Mouse (Mus musculus): Measurements from ENCODE around the gene Smyd2. TPM values are rescaled to one million over a fixed set of nuclear protein-coding genes. Genes with fewer than 3 reads are reported as not detected.

The Smyd2 gene
- polyA plus RNA-seq, 1 experiment = 46.3 TPM

- TF ChIP-seq CTCF (conservative IDR thresholded peaks at IDR 0.05; ENCODE audit: insufficient read depth, insufficient read length, low read depth, low read length) (no peak), POLR2A (IDR thresholded peaks at IDR 0.05; ENCODE audit: low read depth, low read length) (no peak)
- no peak overlapping the region for H3K4me3 ChIP-seq (ENCODE audit: insufficient read depth, low read depth, low read length)
- H3K27ac ChIP-seq (ENCODE audit: insufficient read depth, low read depth, low read length) = no peak overlapping the region
- H3K27me3 ChIP-seq (replicated peaks; ENCODE audit: control insufficient read depth, insufficient read depth, low read length) = no peaks in the 10 kb centered on the region
- no peaks in the 10 kb centered on the region for H3K36me3 ChIP-seq (ENCODE audit: control insufficient read depth, insufficient read depth, low read length)
- no peak for DNase-seq
- H3K4me1 ChIP-seq (ENCODE audit: control insufficient read depth, insufficient read depth, low read length) = peaks cover 5% of the 10 kb centered on the region; the same call in 1 of the 2 replicates
- 82% methylated on average over 3 of the region's 3 CpGs for WGBS
These were observed 2.4 kb downstream of the Smyd2 start for GRCm38 (mm10) chr1:189919756-189920155.

DNA sequence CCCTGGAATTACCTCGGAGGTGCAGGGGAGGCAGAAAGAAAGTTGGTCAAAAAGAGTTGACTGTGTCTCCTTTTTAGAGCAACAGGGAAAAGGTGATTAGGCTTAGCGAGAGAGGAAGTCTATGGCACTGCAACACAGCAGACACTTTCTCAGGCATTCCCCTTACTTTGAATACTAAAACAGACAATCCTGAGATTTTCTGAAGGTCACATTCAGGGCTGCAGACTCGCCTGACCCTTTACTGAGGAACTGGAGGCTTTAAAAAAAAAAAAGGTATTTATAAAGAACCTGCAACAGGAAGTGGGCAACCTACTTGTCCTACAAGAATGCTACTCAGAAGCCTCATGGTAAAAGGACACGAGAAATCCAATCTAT lies 5.0 kb downstream of the Smyd2 start:
- DNase-seq = no peak
- no peak overlapping the region for H3K27ac ChIP-seq (ENCODE audit: insufficient read depth, low read depth, low read length)
- WGBS = 70% methylated on average over 4 of the region's 4 CpGs
- no peaks in the 10 kb centered on the region for H3K27me3 ChIP-seq (replicated peaks; ENCODE audit: control insufficient read depth, insufficient read depth, low read length)
- TF ChIP-seq POLR2A (IDR thresholded peaks at IDR 0.05; ENCODE audit: low read depth, low read length) (no peak), CTCF (conservative IDR thresholded peaks at IDR 0.05; ENCODE audit: insufficient read depth, insufficient read length, low read depth, low read length) (no peak)
- H3K36me3 ChIP-seq (ENCODE audit: control insufficient read depth, insufficient read depth, low read length) = no peaks in the 10 kb centered on the region
- H3K4me1 ChIP-seq (ENCODE audit: control insufficient read depth, insufficient read depth, low read length) = no peaks in the 10 kb centered on the region
- H3K4me3 ChIP-seq (ENCODE audit: insufficient read depth, low read depth, low read length) = no peak overlapping the region

DNA sequence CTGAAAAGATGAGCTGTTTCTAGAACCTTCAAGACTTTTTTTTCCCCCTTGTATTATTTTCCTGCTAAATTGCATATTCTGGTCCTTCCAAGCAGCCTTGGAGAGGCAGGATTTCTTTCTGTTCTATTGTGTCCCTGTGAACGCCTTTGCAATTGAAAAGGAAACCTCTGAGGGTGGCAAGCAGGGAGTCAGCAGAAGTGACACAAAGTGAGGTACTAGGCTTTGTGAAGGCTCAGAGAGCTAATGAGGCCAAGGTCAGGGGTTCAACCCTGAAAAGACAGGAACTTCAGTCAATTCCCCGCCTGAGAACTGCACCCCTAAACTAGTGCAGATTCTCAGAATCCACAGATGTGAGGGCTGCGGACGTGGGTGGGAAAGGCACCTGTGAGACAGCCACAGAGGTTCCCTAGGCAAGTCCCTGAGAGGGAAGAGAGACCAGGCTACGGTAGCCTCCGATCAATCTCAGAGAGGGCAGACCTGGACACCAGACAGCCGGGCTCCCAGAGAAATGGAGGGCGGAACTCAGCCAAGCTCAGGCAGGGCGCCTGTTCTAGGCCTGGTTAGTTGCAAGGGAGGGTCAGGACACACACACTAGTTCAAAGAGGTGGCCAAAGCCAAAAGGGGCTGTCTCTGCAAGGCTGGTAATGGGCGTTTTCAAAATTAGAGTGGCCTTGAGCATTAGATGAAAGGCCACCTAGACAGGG lies 5.6 kb downstream of the Smyd2 start:
- Histone ChIP-seq H3K27ac (ENCODE audit: insufficient read depth, low read depth, low read length) (no peak overlapping the region), H3K4me3 (ENCODE audit: insufficient read depth, low read depth, low read length) (no peak overlapping the region), H3K27me3 (replicated peaks; ENCODE audit: control insufficient read depth, insufficient read depth, low read length) (no peaks in the 10 kb centered on the region), H3K4me1 (ENCODE audit: control insufficient read depth, insufficient read depth, low read length) (no peaks in the 10 kb centered on the region; the same call in 1 of the 2 replicates), H3K36me3 (ENCODE audit: control insufficient read depth, insufficient read depth, low read length) (no peaks in the 10 kb centered on the region)
- DNase-seq = no peak
- TF ChIP-seq CTCF (conservative IDR thresholded peaks at IDR 0.05; ENCODE audit: insufficient read depth, insufficient read length, low read depth, low read length) (no peak), POLR2A (IDR thresholded peaks at IDR 0.05; ENCODE audit: low read depth, low read length) (no peak)
- 85% methylated on average over 10 of the region's 10 CpGs for WGBS

GRCm38 (mm10) chr1:189913093-189913760 lies 8.9 kb downstream of the Smyd2 start:
- H3K27ac ChIP-seq (ENCODE audit: insufficient read depth, low read depth, low read length) = no peak overlapping the region
- H3K27me3 ChIP-seq (replicated peaks; ENCODE audit: control insufficient read depth, insufficient read depth, low read length) = no peaks in the 10 kb centered on the region
- WGBS = 92% methylated on average over 21 of the region's 21 CpGs
- TF ChIP-seq POLR2A (IDR thresholded peaks at IDR 0.05; ENCODE audit: low read depth, low read length) (no peak), CTCF (conservative IDR thresholded peaks at IDR 0.05; ENCODE audit: insufficient read depth, insufficient read length, low read depth, low read length) (no peak)
- peaks cover 3% of the 10 kb centered on the region for H3K4me1 ChIP-seq (ENCODE audit: control insufficient read depth, insufficient read depth, low read length)
- H3K36me3 ChIP-seq (ENCODE audit: control insufficient read depth, insufficient read depth, low read length) = no peaks in the 10 kb centered on the region
- no peak overlapping the region for H3K4me3 ChIP-seq (ENCODE audit: insufficient read depth, low read depth, low read length)
- DNase-seq = no peak

DNA sequence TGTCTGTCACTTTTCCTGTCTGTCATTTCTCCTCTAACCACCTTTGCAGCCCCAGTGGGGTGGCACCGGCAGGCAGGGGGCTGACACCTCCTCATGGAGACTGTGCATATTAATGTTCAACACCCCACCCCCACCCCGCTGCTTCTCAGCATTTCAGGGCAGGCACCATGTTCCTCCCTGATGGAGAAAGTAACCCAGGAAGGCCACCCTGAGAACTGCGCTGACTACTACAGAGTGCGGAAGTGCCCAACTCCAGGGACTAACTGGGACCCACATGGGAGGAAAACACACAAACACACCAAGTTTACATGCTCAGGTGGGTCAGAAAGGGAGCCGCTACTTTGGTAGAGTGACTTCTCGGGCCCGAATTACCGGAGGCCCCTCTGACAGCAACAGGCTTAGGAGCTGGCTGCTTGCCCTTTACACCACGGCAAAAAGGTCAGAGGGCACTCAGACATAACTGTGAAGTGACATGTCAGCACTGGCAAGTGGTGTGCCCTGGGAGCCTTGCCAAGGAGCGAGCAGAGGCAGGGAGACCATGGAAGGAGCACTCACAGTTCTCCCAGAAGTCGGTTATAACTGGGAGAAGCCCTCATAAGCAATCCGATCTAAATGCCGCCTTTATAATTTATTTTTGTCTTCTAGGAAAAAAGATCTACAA lies 11.3 kb downstream of the Smyd2 start:
- 43% methylated on average over 13 of the region's 13 CpGs for WGBS
- no peak for TF ChIP-seq POLR2A (IDR thresholded peaks at IDR 0.05; ENCODE audit: low read depth, low read length)
- TF ChIP-seq CTCF (conservative IDR thresholded peaks at IDR 0.05; ENCODE audit: insufficient read depth, insufficient read length, low read depth, low read length) = no peak
- peak; percentile 90 for DNase-seq

DNA sequence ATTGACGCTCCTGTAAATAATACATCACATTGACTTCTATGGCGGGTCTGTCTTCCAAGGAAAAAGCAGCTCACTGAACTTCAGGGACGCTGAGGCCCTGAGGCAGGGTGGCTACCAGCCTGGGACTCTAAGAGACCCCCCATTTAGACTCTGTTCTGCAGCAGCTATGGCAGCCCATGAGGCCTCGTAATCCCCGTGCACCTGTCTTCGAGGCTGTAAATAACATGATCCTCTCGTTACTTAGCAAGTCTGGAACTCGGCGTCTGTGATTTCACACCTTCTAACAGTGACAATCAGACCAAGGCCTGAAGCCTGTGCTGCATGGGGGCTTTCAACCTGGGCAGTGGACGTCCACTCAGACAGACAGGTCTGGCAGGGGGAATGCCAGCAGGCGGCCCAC lies 19.0 kb downstream of the Smyd2 start:
- DNase-seq = no peak
- no peak overlapping the region for H3K4me3 ChIP-seq (ENCODE audit: insufficient read depth, low read depth, low read length)
- WGBS = 79% methylated on average over 11 of the region's 11 CpGs

More for the DNA sequence above, 11.3 kb downstream of the Smyd2 start:
- H3K4me3 ChIP-seq (ENCODE audit: insufficient read depth, low read depth, low read length) = no peak overlapping the region
- H3K27ac ChIP-seq (ENCODE audit: insufficient read depth, low read depth, low read length) = no peak overlapping the region
- no peaks in the 10 kb centered on the region for H3K27me3 ChIP-seq (replicated peaks; ENCODE audit: control insufficient read depth, insufficient read depth, low read length)
- peaks cover 3% of the 10 kb centered on the region for H3K4me1 ChIP-seq (ENCODE audit: control insufficient read depth, insufficient read depth, low read length)
- H3K36me3 ChIP-seq (ENCODE audit: control insufficient read depth, insufficient read depth, low read length) = no peaks in the 10 kb centered on the region

GRCm38 (mm10) chr1:189902413-189902812 lies 19.8 kb downstream of the Smyd2 start:
- Histone ChIP-seq H3K36me3 (ENCODE audit: control insufficient read depth, insufficient read depth, low read length) (no peaks in the 10 kb centered on the region), H3K4me1 (ENCODE audit: control insufficient read depth, insufficient read depth, low read length) (no peaks in the 10 kb centered on the region), H3K27me3 (replicated peaks; ENCODE audit: control insufficient read depth, insufficient read depth, low read length) (no peaks in the 10 kb centered on the region), H3K27ac (ENCODE audit: insufficient read depth, low read depth, low read length) (no peak overlapping the region), H3K4me3 (ENCODE audit: insufficient read depth, low read depth, low read length) (no peak overlapping the region)
- DNase-seq = no peak
- 91% methylated on average over 9 of the region's 9 CpGs for WGBS
- no peak for TF ChIP-seq CTCF (conservative IDR thresholded peaks at IDR 0.05; ENCODE audit: insufficient read depth, insufficient read length, low read depth, low read length)
- no peak for TF ChIP-seq POLR2A (IDR thresholded peaks at IDR 0.05; ENCODE audit: low read depth, low read length)

More for the DNA sequence above, 19.0 kb downstream of the Smyd2 start:
- H3K36me3 ChIP-seq (ENCODE audit: control insufficient read depth, insufficient read depth, low read length) = no peaks in the 10 kb centered on the region
- H3K27ac ChIP-seq (ENCODE audit: insufficient read depth, low read depth, low read length) = no peak overlapping the region
- no peaks in the 10 kb centered on the region for H3K27me3 ChIP-seq (replicated peaks; ENCODE audit: control insufficient read depth, insufficient read depth, low read length)
- TF ChIP-seq CTCF (conservative IDR thresholded peaks at IDR 0.05; ENCODE audit: insufficient read depth, insufficient read length, low read depth, low read length) = no peak
- no peak for TF ChIP-seq POLR2A (IDR thresholded peaks at IDR 0.05; ENCODE audit: low read depth, low read length)
- H3K4me1 ChIP-seq (ENCODE audit: control insufficient read depth, insufficient read depth, low read length) = no peaks in the 10 kb centered on the region
